Mouse (Mus musculus): ENCODE results near the gene Cers5. TPM values are rescaled to one million over a fixed set of nuclear protein-coding genes. Genes with fewer than 3 reads are reported as not detected.

The Cers5 gene
- 55.2 to 63.7 TPM (median 56.0 TPM) in 4 replicates for total RNA-seq (2023)

DNA sequence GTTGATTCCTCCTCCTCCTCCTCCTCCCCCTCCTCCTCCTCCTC lies at the start of gene Cers5:
Cers5 (minus strand) TSS at position 5 of the 44 bp plus-strand sequence.

GRCm38 (mm10) chr15:99725341-99726155 lies 47.1 kb downstream of the Cers5 start, which contains the start of gene Cox14:
Gene Cox14 (plus strand): TSS chr15:99725618.

DNA sequence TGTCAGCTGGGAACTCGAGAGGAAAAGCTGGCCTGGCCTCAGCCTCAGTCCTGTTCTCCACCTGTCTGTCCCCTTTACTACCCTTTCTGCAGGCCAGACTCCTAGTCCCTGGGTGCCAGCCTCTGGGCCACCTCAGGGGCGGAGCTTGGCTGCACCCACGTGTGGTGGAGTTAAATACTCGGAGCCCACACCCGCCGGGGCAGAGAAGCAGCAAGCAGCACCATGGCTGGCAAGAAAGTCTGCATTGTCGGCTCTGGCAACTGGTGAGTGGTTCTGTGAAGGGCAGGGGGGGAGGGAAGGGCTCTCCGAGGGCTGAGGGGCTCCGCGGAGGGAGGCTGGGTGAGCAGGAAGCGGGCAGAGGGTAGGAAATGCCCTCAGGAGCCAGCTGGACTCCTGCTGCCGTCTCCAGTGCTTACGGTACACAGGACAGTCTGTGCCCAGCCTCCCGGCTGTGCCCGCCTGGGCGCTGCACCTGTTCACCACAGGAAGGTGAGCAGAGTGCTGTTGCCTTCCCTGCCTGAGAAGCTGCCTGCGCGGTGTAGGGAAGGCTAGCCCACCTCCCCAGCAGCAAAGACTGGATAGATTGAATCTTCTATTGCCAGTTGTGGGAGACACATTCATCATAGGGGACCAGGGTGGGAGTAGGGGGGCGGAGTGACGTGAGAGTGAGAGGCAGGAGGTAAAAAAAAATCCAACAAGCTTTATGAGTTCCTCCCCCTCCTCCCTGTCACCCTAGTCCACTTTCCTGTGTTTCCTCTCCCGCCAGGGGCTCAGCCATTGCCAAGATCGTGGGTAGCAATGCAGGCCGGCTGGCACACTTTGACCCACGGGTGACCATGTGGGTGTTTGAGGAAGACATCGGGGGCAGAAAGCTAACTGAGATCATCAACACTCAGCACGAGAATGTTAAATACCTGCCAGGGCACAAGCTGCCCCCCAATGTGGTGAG lies 55.0 kb downstream of the Cers5 start, which contains the start of gene Gpd1:
Gpd1 (plus strand) TSS at position 130 of the 949 bp plus-strand sequence.

GRCm38 (mm10) chr15:99705440-99706048 lies 67.1 kb downstream of the Cers5 start, which contains the start of gene Gm17349:
Gene Gm17349 (minus strand): TSS chr15:99705490.

DNA sequence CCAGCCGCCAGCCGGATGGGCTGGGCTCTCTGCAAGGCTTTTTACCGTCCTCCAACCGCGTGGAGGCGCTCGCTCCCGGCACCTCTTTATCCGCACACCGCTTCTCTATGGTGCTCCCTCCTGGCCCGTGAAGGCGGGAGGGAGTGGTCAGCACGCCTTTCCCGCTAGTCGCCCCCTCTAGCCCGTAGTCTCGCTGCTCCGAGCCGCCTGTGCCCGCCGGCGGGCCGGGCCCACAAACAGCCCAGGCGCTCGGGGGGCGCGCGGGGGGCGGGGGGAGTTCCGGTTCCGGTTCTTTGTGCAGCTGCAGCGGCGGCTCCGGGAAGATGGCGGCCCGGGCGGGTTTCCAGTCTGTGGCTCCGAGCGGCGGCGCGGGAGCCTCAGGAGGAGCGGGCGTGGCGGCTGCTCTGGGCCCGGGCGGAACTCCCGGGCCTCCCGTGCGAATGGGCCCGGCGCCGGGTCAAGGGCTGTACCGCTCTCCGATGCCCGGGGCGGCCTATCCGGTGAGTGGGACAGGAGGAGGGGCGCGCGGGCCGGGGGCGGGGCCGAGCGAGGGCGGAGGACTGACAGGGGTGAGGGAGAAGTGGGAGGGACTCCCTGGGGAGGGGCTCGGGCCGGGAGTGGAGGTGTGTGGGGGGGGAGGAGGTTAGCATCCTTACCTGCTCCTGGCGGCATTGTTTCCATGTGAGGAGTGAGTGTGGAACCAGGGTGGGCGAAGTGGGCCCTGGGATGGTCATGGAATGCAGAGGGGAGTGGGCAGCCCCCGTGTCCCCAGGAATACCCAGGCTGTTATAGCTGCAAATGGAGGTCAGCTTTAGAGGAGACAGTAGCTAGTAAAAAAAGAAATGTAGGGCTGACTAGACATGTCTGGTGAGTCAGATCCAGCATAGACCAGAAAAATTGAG lies 70.4 kb downstream of the Cers5 start, which contains the start of gene Smarcd1:
Smarcd1 (plus strand) TSS at position 131 of the 902 bp plus-strand sequence.

Other genes starting within 250 kb of the Cers5 start
- not detected in 4 replicates for gene Faim2, start 244.7 kb downstream of the Cers5 start, total RNA-seq (2023)
- gene Aqp2, start 193.8 kb downstream of the Cers5 start, total RNA-seq (2023) = not detected in 4 replicates
- not detected in 4 replicates for gene Aqp5, start 182.1 kb downstream of the Cers5 start, total RNA-seq (2023)
- gene Aqp6, start 171.5 kb downstream of the Cers5 start, total RNA-seq (2023) = not detected in 4 replicates
- 6.1 to 10.4 TPM (median 7.8 TPM) in 4 replicates for gene Racgap1, start 121.2 kb downstream of the Cers5 start, total RNA-seq (2023)
- gene Asic1, start 102.5 kb downstream of the Cers5 start, total RNA-seq (2023) = 0.27 to 0.49 TPM (median 0.38 TPM) in 4 replicates
- 64.1 to 69.6 TPM (median 65.6 TPM) in 4 replicates for gene Smarcd1, start 70.8 kb downstream of the Cers5 start, total RNA-seq (2023)
- 2.7 to 6.9 TPM (median 4.1 TPM) in 4 replicates for gene Gm17349, start 67.4 kb downstream of the Cers5 start, total RNA-seq (2023)
- gene Gpd1, start 55.4 kb downstream of the Cers5 start, total RNA-seq (2023) = 0.77 to 2.6 TPM (median 1.2 TPM) in 4 replicates
- 45.2 to 51.9 TPM (median 47.5 TPM) in 4 replicates for gene Cox14, start 47.3 kb downstream of the Cers5 start, total RNA-seq (2023)
- gene Lima1, start 102.6 kb upstream of the Cers5 start, total RNA-seq (2023) = 1.2 to 2.1 TPM (median 1.3 TPM) in 4 replicates
- not detected in 4 replicates for gene Fam186a, start 194.2 kb upstream of the Cers5 start, total RNA-seq (2023)
- gene Larp4, start 197.2 kb upstream of the Cers5 start, total RNA-seq (2023) = 86.6 to 92.0 TPM (median 88.8 TPM) in 4 replicates

All from B cell, adult 62 days (primary cell).